Mouse (Mus musculus) CH12.LX (cell line): Measurements from ENCODE around the gene Sprr2k. TPM values are rescaled to one million over a fixed set of nuclear protein-coding genes. Genes with fewer than 3 reads are reported as not detected.

ENCODE experiments used
- polyA plus RNA-seq: library from polyadenylated mRNA; unstranded; fragments of >175 nt; gene quantifications from 2 replicates; pipeline ENCODE4 v1.2.1, GENCODE M21; 2012; ENCODE audit warnings: low read depth; ENCODE audit not compliant: insufficient read length
- total RNA-seq, 2 experiments: library from RNA; depleted of rRNA; stranded (reverse); fragments of 300-350 nt in 1 of 2; fragments of >200 nt in 1 of 2; gene quantifications; 2 replicates each; pipeline ENCODE4 v1.2.3; 2012 to 2014

Gene Sprr2k
- total and polyA plus RNA-seq, 3 experiments = not detected

Other genes with a start within 250 kb of the Sprr2k start
Only the 20 nearest of the 24 such genes appear.
- gene Sprr2a2, start 216.7 kb upstream of the Sprr2k start, total RNA-seq (2012; rRNA removed) = not detected in 2 replicates
- not detected in 2 replicates for gene Sprr2a2, start 216.7 kb upstream of the Sprr2k start, total RNA-seq (2014; rRNA removed)
- not detected in 2 replicates for gene Sprr2a2, start 216.7 kb upstream of the Sprr2k start, polyA plus RNA-seq
- gene Sprr2a3, start 147.2 kb upstream of the Sprr2k start, total RNA-seq (2012; rRNA removed) = not detected in 2 replicates
- not detected in 2 replicates for gene Sprr2a3, start 147.2 kb upstream of the Sprr2k start, total RNA-seq (2014; rRNA removed)
- gene Sprr2a3, start 147.2 kb upstream of the Sprr2k start, polyA plus RNA-seq = not detected in 2 replicates
- gene Sprr2b, start 116.0 kb upstream of the Sprr2k start, total RNA-seq (2012; rRNA removed) = not detected in 2 replicates
- not detected in 2 replicates for gene Sprr2b, start 116.0 kb upstream of the Sprr2k start, total RNA-seq (2014; rRNA removed)
- gene Sprr2b, start 116.0 kb upstream of the Sprr2k start, polyA plus RNA-seq = not detected in 2 replicates
- gene Sprr2d, start 93.4 kb upstream of the Sprr2k start, total RNA-seq (2012; rRNA removed) = not detected in 2 replicates
- gene Sprr2d, start 93.4 kb upstream of the Sprr2k start, total RNA-seq (2014; rRNA removed) = not detected in 2 replicates
- gene Sprr2d, start 93.4 kb upstream of the Sprr2k start, polyA plus RNA-seq = not detected in 2 replicates
- gene Sprr2e, start 80.4 kb upstream of the Sprr2k start, total RNA-seq (2012; rRNA removed) = not detected in 2 replicates
- not detected in 2 replicates for gene Sprr2e, start 80.4 kb upstream of the Sprr2k start, total RNA-seq (2014; rRNA removed)
- not detected in 2 replicates for gene Sprr2e, start 80.4 kb upstream of the Sprr2k start, polyA plus RNA-seq
- not detected in 2 replicates for gene Sprr2f, start 67.4 kb upstream of the Sprr2k start, total RNA-seq (2012; rRNA removed)
- not detected in 2 replicates for gene Sprr2f, start 67.4 kb upstream of the Sprr2k start, total RNA-seq (2014; rRNA removed)
- gene Sprr2f, start 67.4 kb upstream of the Sprr2k start, polyA plus RNA-seq = not detected in 2 replicates
- not detected in 2 replicates for gene Sprr2h, start 46.9 kb upstream of the Sprr2k start, total RNA-seq (2012; rRNA removed)
- not detected in 2 replicates for gene Sprr2h, start 46.9 kb upstream of the Sprr2k start, total RNA-seq (2014; rRNA removed)
- gene Sprr2h, start 46.9 kb upstream of the Sprr2k start, polyA plus RNA-seq = not detected in 2 replicates
- not detected in 2 replicates for gene Sprr2i, start 24.6 kb upstream of the Sprr2k start, total RNA-seq (2012; rRNA removed)
- not detected in 2 replicates for gene Sprr2i, start 24.6 kb upstream of the Sprr2k start, total RNA-seq (2014; rRNA removed)
- not detected in 2 replicates for gene Sprr2i, start 24.6 kb upstream of the Sprr2k start, polyA plus RNA-seq
- gene Sprr2j-ps, start 14.5 kb upstream of the Sprr2k start, total RNA-seq (2012; rRNA removed) = not detected in 2 replicates
- not detected in 2 replicates for gene Sprr2j-ps, start 14.5 kb upstream of the Sprr2k start, total RNA-seq (2014; rRNA removed)
- not detected in 2 replicates for gene Sprr2j-ps, start 14.5 kb upstream of the Sprr2k start, polyA plus RNA-seq
- 8.4 and 10.6 TPM in 2 replicates for gene Gm9774, start 3.2 kb upstream of the Sprr2k start, total RNA-seq (2012; rRNA removed)
- 11.9 and 14.0 TPM in 2 replicates for gene Gm9774, start 3.2 kb upstream of the Sprr2k start, total RNA-seq (2014; rRNA removed)
- gene Gm9774, start 3.2 kb upstream of the Sprr2k start, polyA plus RNA-seq = 87.2 and 105 TPM in 2 replicates
- not detected in 2 replicates for gene Sprr1b, start 6.2 kb downstream of the Sprr2k start, total RNA-seq (2012; rRNA removed)
- not detected in 2 replicates for gene Sprr1b, start 6.2 kb downstream of the Sprr2k start, total RNA-seq (2014; rRNA removed)
- gene Sprr1b, start 6.2 kb downstream of the Sprr2k start, polyA plus RNA-seq = not detected in 2 replicates
- not detected in 2 replicates for gene Sprr3, start 26.1 kb downstream of the Sprr2k start, total RNA-seq (2012; rRNA removed)
- gene Sprr3, start 26.1 kb downstream of the Sprr2k start, total RNA-seq (2014; rRNA removed) = not detected in 2 replicates
- gene Sprr3, start 26.1 kb downstream of the Sprr2k start, polyA plus RNA-seq = not detected in 2 replicates
- not detected in 2 replicates for gene Sprr1a, start 53.3 kb downstream of the Sprr2k start, total RNA-seq (2012; rRNA removed)
- gene Sprr1a, start 53.3 kb downstream of the Sprr2k start, total RNA-seq (2014; rRNA removed) = not detected in 2 replicates
- not detected in 2 replicates for gene Sprr1a, start 53.3 kb downstream of the Sprr2k start, polyA plus RNA-seq
- not detected in 2 replicates for gene Sprr4, start 67.9 kb downstream of the Sprr2k start, total RNA-seq (2012; rRNA removed)
- gene Sprr4, start 67.9 kb downstream of the Sprr2k start, total RNA-seq (2014; rRNA removed) = not detected in 2 replicates
- not detected in 2 replicates for gene Sprr4, start 67.9 kb downstream of the Sprr2k start, polyA plus RNA-seq
- not detected in 2 replicates for gene 2310046K23Rik, start 101.9 kb downstream of the Sprr2k start, total RNA-seq (2012; rRNA removed)
- not detected in 2 replicates for gene 2310046K23Rik, start 101.9 kb downstream of the Sprr2k start, total RNA-seq (2014; rRNA removed)
- not detected in 2 replicates for gene 2310046K23Rik, start 101.9 kb downstream of the Sprr2k start, polyA plus RNA-seq
- 0.04 TPM in 1 of 2 replicates, not detected in the other for gene Ivl, start 141.2 kb downstream of the Sprr2k start, total RNA-seq (2012; rRNA removed)
- gene Ivl, start 141.2 kb downstream of the Sprr2k start, total RNA-seq (2014; rRNA removed) = 0.30 and 0.31 TPM in 2 replicates
- gene Ivl, start 141.2 kb downstream of the Sprr2k start, polyA plus RNA-seq = 0.38 and 0.44 TPM in 2 replicates
- gene Smcp, start 156.4 kb downstream of the Sprr2k start, total RNA-seq (2012; rRNA removed) = not detected in 2 replicates
- not detected in 2 replicates for gene Smcp, start 156.4 kb downstream of the Sprr2k start, total RNA-seq (2014; rRNA removed)
- gene Smcp, start 156.4 kb downstream of the Sprr2k start, polyA plus RNA-seq = not detected in 2 replicates
- gene 2210017I01Rik, start 174.9 kb downstream of the Sprr2k start, total RNA-seq (2012; rRNA removed) = not detected in 2 replicates
- not detected in 2 replicates for gene 2210017I01Rik, start 174.9 kb downstream of the Sprr2k start, total RNA-seq (2014; rRNA removed)
- gene 2210017I01Rik, start 174.9 kb downstream of the Sprr2k start, polyA plus RNA-seq = not detected in 2 replicates
- gene Lce6a, start 189.1 kb downstream of the Sprr2k start, total RNA-seq (2012; rRNA removed) = not detected in 2 replicates
- gene Lce6a, start 189.1 kb downstream of the Sprr2k start, total RNA-seq (2014; rRNA removed) = not detected in 2 replicates
- not detected in 2 replicates for gene Lce6a, start 189.1 kb downstream of the Sprr2k start, polyA plus RNA-seq
- gene Lce1a1, start 215.7 kb downstream of the Sprr2k start, total RNA-seq (2012; rRNA removed) = not detected in 2 replicates
- gene Lce1a1, start 215.7 kb downstream of the Sprr2k start, total RNA-seq (2014; rRNA removed) = not detected in 2 replicates
- not detected in 2 replicates for gene Lce1a1, start 215.7 kb downstream of the Sprr2k start, polyA plus RNA-seq